Mouse (Mus musculus) hindbrain, embryonic 13.5 days (tissue): ENCODE results near the gene Sema3d. TPM values are rescaled to one million over a fixed set of nuclear protein-coding genes. Genes with fewer than 3 reads are reported as not detected.

ENCODE experiments used
- ATAC-seq: fragments of 200-750 bp; cut with Nextera tagmentation; 2 replicates; pipeline ENCODE4 v1.8.0; 2017; ENCODE audit warnings: moderate TSS enrichment; ENCODE audit not compliant: low FRiP score
- H3K27ac ChIP-seq: fragments of 300-500 bp; sonication (generic); 2 replicates; pipeline ENCODE4 v1.5.1; 2015; ENCODE audit warnings: inconsistent platforms, mild to moderate bottlenecking, moderate library complexity
- H3K27me3 ChIP-seq: fragments of 300-500 bp; sonication (generic); 2 replicates; pipeline ENCODE4 v1.6.1; 2015; ENCODE audit warnings: mild to moderate bottlenecking, inconsistent platforms
- H3K36me3 ChIP-seq: fragments of 300-500 bp; sonication (generic); 2 replicates; pipeline ENCODE4 v1.6.1; 2015; ENCODE audit warnings: mild to moderate bottlenecking, inconsistent platforms
- H3K4me1 ChIP-seq: fragments of 300-500 bp; sonication (generic); replicated peaks from 2 replicates; pipeline ENCODE4 v1.6.1; 2015; ENCODE audit warnings: inconsistent platforms
- H3K4me2 ChIP-seq: fragments of 300-500 bp; sonication (generic); 2 replicates; pipeline ENCODE4 v1.6.1; 2015; ENCODE audit warnings: inconsistent platforms, mild to moderate bottlenecking, moderate library complexity
- H3K4me3 ChIP-seq: fragments of 300-500 bp; sonication (generic); 2 replicates; pipeline ENCODE4 v1.5.1; 2015; ENCODE audit warnings: mild to moderate bottlenecking, inconsistent platforms
- H3K9ac ChIP-seq: fragments of 300-500 bp; sonication (generic); 2 replicates; pipeline ENCODE4 v1.6.1; 2015; ENCODE audit warnings: mild to moderate bottlenecking, inconsistent platforms
- H3K9me3 ChIP-seq: fragments of 300-500 bp; sonication (generic); 2 replicates; pipeline ENCODE4 v1.6.1; 2016; ENCODE audit warnings: inconsistent platforms
- WGBS: fragments of 180-500 bp; shearing (Covaris S2); methylation state at CpG from one replicate; pipeline ENCODE4 v1.1.7; 2015; 5-methylcytosine and 5-hydroxymethylcytosine counted together
- polyA plus RNA-seq: library from polyadenylated mRNA; unstranded; fragments of >200 nt; fragmentation: Nextera tagmentation; extraction: Ambion mirVana; gene quantifications from 2 replicates; pipeline ENCODE4 v1.2.1, GENCODE M21; 2015

The Sema3d gene
- polyA plus RNA-seq, 1 experiment from 2014 or later = 1.7 TPM

- WGBS = 80% methylated on average over 4 of the region's 4 CpGs
- H3K4me3 ChIP-seq = no peak overlapping the region
These were observed 191.4 kb downstream of the Sema3d start for GRCm38 (mm10) chr5:12574551-12574950.

DNA sequence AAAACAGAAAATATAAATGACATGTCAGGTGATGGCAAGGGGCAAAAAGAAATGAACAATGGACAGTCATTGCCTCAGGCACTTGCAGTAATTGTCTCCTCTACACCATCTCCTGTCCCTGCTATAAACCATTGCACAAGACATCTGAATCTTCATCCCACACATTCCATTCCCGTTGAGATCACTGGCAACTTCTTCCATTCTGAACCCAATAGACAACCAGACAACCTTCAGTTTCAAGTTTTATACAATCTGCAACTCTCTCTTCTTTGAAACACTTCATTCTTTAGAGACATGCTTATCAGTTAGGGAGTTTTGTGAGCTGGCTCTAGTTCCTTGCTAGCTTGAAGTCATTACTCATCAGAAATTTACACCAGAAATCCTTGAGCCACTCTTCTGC, 192.1 kb downstream of the Sema3d start:
- H3K4me1 ChIP-seq = no peaks in the 10 kb centered on the region; the same call in 1 of the 2 replicates
- no peak overlapping the region for H3K4me2 ChIP-seq
- no peaks in the 10 kb centered on the region for H3K9me3 ChIP-seq
- no peaks in the 10 kb centered on the region for H3K27me3 ChIP-seq
- ATAC-seq = no peak
- 65% methylated on average over 1 of the region's 1 CpGs for WGBS
- no peak overlapping the region for H3K9ac ChIP-seq
- no peak overlapping the region for H3K27ac ChIP-seq
- H3K36me3 ChIP-seq = no peaks in the 10 kb centered on the region
- no peak overlapping the region for H3K4me3 ChIP-seq

More at GRCm38 (mm10) chr5:12574551-12574950, 191.4 kb downstream of the Sema3d start:
- no peak for ATAC-seq
- no peak overlapping the region for H3K9ac ChIP-seq
- no peak overlapping the region for H3K27ac ChIP-seq
- H3K9me3 ChIP-seq = no peaks in the 10 kb centered on the region
- H3K4me1 ChIP-seq = no peaks in the 10 kb centered on the region; the same call in 1 of the 2 replicates
- no peak overlapping the region for H3K4me2 ChIP-seq
- H3K36me3 ChIP-seq = no peaks in the 10 kb centered on the region
- no peaks in the 10 kb centered on the region for H3K27me3 ChIP-seq

DNA sequence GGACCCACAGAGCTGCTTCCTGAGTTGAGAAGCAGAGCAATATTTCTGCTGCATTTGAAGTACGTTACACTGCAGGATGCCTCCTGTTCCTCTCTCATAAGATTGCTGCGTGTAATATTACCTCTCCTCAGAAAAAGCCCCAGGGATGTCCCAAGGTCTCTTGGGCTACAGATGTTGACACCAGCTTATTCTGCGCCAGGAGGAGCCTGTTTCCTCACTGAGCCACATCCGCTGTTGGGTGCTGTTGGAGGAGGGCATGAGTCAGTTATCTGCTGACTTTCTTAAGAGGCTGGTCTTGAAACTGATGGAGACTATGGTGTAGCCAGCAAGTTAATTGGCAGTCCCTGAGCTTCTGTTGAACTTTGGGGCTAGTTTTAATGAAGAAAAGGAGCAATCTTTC, 196.6 kb downstream of the Sema3d start:
- 60% methylated on average over 4 of the region's 4 CpGs for WGBS
- Histone ChIP-seq H3K36me3 (no peaks in the 10 kb centered on the region), H3K4me3 (no peak overlapping the region), H3K4me2 (no peak overlapping the region), H3K9ac (no peak overlapping the region), H3K4me1 (no peaks in the 10 kb centered on the region; the same call in none of the 2 replicates), H3K27ac (no peak overlapping the region), H3K9me3 (no peaks in the 10 kb centered on the region), H3K27me3 (0 out of 2 replicates have a peak, but pooled peaks cover 2% of the 10 kb centered on the region)
- ATAC-seq = no peak

- H3K4me3 ChIP-seq = no peak overlapping the region
- no peaks in the 10 kb centered on the region for H3K36me3 ChIP-seq
- H3K4me2 ChIP-seq = no peak overlapping the region
- no peaks in the 10 kb centered on the region for H3K9me3 ChIP-seq
- H3K27me3 ChIP-seq = 0 out of 2 replicates have a peak, but pooled peaks cover 6% of the 10 kb centered on the region
- no peak overlapping the region for H3K27ac ChIP-seq
- ATAC-seq = no peak
- H3K9ac ChIP-seq = no peak overlapping the region
- H3K4me1 ChIP-seq = no peaks in the 10 kb centered on the region; the same call in none of the 2 replicates
- WGBS = 96% methylated on average over 1 of the region's 1 CpGs
These were observed 199.4 kb downstream of the Sema3d start for GRCm38 (mm10) chr5:12582540-12582939.

DNA sequence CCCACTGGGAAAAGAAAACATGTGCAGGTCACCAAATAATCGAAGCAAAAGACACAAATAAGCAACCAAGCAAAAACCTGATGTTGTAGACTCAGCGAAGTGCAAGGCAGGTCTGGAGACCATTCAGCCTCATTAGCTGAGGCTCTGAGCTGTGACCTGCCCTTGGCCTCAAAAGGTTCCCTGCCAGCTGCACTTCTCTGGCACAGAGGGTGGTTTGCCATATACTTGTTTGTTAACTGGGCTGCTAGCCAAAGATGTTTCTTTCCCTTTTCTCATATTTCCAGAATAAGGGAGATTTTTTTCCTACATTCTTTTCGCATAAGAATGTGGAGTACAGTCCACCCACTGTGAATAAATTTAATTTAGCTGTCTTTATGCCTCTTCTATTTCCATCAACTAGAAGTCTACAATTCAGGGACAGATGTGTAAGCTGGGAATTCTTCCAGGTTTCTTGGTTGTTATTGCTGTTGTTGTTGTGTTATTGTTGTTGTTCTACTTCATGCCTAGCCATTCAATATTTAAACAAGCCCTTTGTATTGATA, 200.2 kb downstream of the Sema3d start:
- no peaks in the 10 kb centered on the region for H3K9me3 ChIP-seq
- H3K4me3 ChIP-seq = no peak overlapping the region
- WGBS = 60% methylated on average over 3 of the region's 3 CpGs
- H3K36me3 ChIP-seq = no peaks in the 10 kb centered on the region
- H3K9ac ChIP-seq = no peak overlapping the region
- no peak overlapping the region for H3K4me2 ChIP-seq
- no peaks in the 10 kb centered on the region; the same call in none of the 2 replicates for H3K4me1 ChIP-seq
- ATAC-seq = no peak
- H3K27ac ChIP-seq = no peak overlapping the region
- 0 out of 2 replicates have a peak, but pooled peaks cover 6% of the 10 kb centered on the region for H3K27me3 ChIP-seq

- no peak for ATAC-seq
- 87% methylated on average over 9 of the region's 9 CpGs for WGBS
- no peak overlapping the region for H3K27ac ChIP-seq
- no peaks in the 10 kb centered on the region; the same call in 1 of the 2 replicates for H3K4me1 ChIP-seq
- H3K9me3 ChIP-seq = no peaks in the 10 kb centered on the region
- no peak overlapping the region for H3K4me2 ChIP-seq
- 0 out of 2 replicates have a peak, but pooled peaks cover 6% of the 10 kb centered on the region for H3K27me3 ChIP-seq
- H3K9ac ChIP-seq = no peak overlapping the region
- no peaks in the 10 kb centered on the region for H3K36me3 ChIP-seq
- no peak overlapping the region for H3K4me3 ChIP-seq
These were observed 201.7 kb downstream of the Sema3d start for GRCm38 (mm10) chr5:12584886-12585285.

DNA sequence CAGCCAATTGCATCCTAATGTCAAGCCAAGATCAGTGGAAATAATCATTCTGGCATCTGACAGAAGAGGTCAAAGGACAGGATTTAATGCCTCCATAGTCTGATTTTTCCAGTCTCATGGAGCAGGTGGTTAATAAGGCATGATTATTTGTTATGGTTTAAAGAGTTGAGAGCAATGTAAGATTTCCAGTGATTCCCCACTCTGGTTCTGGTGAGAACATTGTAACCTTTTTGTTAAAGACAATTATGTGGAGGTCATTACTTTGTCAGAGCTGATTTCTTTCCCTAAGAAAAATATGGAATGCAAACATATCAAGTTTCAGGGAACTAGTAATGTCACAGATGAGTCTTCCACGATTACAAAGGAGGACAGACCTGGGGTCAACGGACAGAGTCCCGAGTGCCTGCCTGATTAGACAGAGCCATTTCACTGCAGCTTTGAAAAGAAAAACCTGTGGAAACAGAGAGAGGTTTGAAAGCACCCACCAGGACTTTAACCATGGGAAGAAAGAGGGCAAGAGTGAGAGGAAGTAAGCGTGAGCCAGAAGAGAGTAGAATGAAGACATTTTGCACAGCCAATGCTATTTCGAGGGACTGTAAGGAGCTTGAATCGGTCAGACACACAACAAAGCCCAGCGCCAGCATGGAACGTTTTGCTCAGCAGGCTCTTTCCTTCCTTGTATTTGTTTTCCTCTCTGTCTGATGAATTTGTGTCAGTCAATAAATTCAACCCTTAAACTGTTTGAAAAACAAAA, 251.2 kb downstream of the Sema3d start:
- H3K27ac ChIP-seq = no peak overlapping the region
- H3K4me1 ChIP-seq = no peaks in the 10 kb centered on the region
- no peak overlapping the region for H3K4me3 ChIP-seq
- no peak overlapping the region for H3K9ac ChIP-seq
- no peaks in the 10 kb centered on the region for H3K36me3 ChIP-seq
- no peaks in the 10 kb centered on the region for H3K9me3 ChIP-seq
- WGBS = 20% methylated on average over 8 of the region's 8 CpGs
- no peak; the same call in 1 of the 2 replicates for ATAC-seq
- H3K4me2 ChIP-seq = 0 out of 2 replicates have a peak overlapping the region, but pooled peaks have one; percentile 6
- no peaks in the 10 kb centered on the region for H3K27me3 ChIP-seq

GRCm38 (mm10) chr5:12637763-12638468, 254.7 kb downstream of the Sema3d start:
- Histone ChIP-seq H3K4me1 (no peaks in the 10 kb centered on the region), H3K27ac (no peak overlapping the region), H3K4me2 (no peak overlapping the region), H3K9me3 (no peaks in the 10 kb centered on the region), H3K4me3 (no peak overlapping the region), H3K36me3 (no peaks in the 10 kb centered on the region), H3K27me3 (no peaks in the 10 kb centered on the region), H3K9ac (no peak overlapping the region)
- 90% methylated on average over 7 of the region's 7 CpGs for WGBS
- ATAC-seq = no peak
